Mouse (Mus musculus) macrophage (primary cell): ENCODE results near the gene Prss56. TPM values are rescaled to one million over a fixed set of nuclear protein-coding genes. Genes with fewer than 3 reads are reported as not detected.
A peak's percentile ranks its signal among the peaks of the same experiment; 100 is the strongest.

ENCODE experiments used
- H3K27ac ChIP-seq: fragments of 350-480 bp; formaldehyde crosslinking; 2 replicates; pipeline ENCODE4 v1.9.0; 2021
- H3K36me3 ChIP-seq: fragments of 350-480 bp; formaldehyde crosslinking; 2 replicates; pipeline ENCODE4 v1.9.0; 2021; ENCODE audit errors: inconsistent target
- H3K4me3 ChIP-seq: fragments of 350-480 bp; formaldehyde crosslinking; 2 replicates; pipeline ENCODE4 v1.9.0; 2021; ENCODE audit errors: inconsistent target
- H3K79me2 ChIP-seq: fragments of 350-480 bp; formaldehyde crosslinking; 2 replicates; pipeline ENCODE4 v1.9.0; 2021; ENCODE audit errors: inconsistent target
- WGBS: methylation state at CpG from one replicate; pipeline ENCODE4 v1.1.7; 2026; ENCODE audit warnings: inconsistent platforms; ENCODE audit not compliant: missing documents; 5-methylcytosine and 5-hydroxymethylcytosine counted together
- polyA plus RNA-seq: library from polyadenylated mRNA; stranded (reverse); fragments of 250-400 nt; gene quantifications from 3 replicates; pipeline ENCODE4 v1.2.4, GENCODE M21; 2018; ENCODE audit warnings: inconsistent platforms

Prss56 gene
- polyA plus RNA-seq, 1 experiment from 2014 or later, result not detected

GRCm38 (mm10) chr1:87201848-87202247, 18.7 kb downstream of the Prss56 start:
- H3K79me2 ChIP-seq, result no peaks in the 10 kb centered on the region
- WGBS, result 58% methylated on average over 1 of the region's 1 CpGs

GRCm38 (mm10) chr1:87203779-87204178, 20.7 kb downstream of the Prss56 start:
- no peaks in the 10 kb centered on the region for H3K36me3 ChIP-seq
- 88% methylated on average over 4 of the region's 5 CpGs for WGBS
- no peak overlapping the region for H3K27ac ChIP-seq
- H3K4me3 ChIP-seq, result no peak overlapping the region
- H3K79me2 ChIP-seq, result no peaks in the 10 kb centered on the region

More at GRCm38 (mm10) chr1:87201848-87202247, 18.7 kb downstream of the Prss56 start:
- H3K27ac ChIP-seq, result peak overlapping the region; percentile 35
- no peaks in the 10 kb centered on the region for H3K36me3 ChIP-seq
- no peak overlapping the region for H3K4me3 ChIP-seq

- no peak within 1 kb of the TSS for H3K27ac ChIP-seq
- 95% methylated on average over 7 of the region's 7 CpGs for WGBS
- H3K79me2 ChIP-seq, result no peaks in the 10 kb centered on the region
- no peak within 1 kb of the TSS for H3K4me3 ChIP-seq
- no peaks in the 10 kb centered on the region for H3K36me3 ChIP-seq
These were observed 21.4 kb downstream of the Prss56 start, which contains the start of gene Chrng for GRCm38 (mm10) chr1:87204465-87204864. Gene Chrng, plus strand, starts transcription at chr1:87204657.

- no peaks in the 10 kb centered on the region for H3K36me3 ChIP-seq
- WGBS, result 69% methylated on average over 6 of the region's 6 CpGs
- H3K79me2 ChIP-seq, result no peaks in the 10 kb centered on the region
- H3K4me3 ChIP-seq, result no peak overlapping the region
- H3K27ac ChIP-seq, result no peak overlapping the region
These were observed 21.9 kb downstream of the Prss56 start for GRCm38 (mm10) chr1:87205038-87205437.

GRCm38 (mm10) chr1:87205502-87205901, 22.4 kb downstream of the Prss56 start:
- H3K36me3 ChIP-seq, result no peaks in the 10 kb centered on the region
- WGBS, result 74% methylated on average over 3 of the region's 3 CpGs

GRCm38 (mm10) chr1:87206339-87206738, 23.2 kb downstream of the Prss56 start:
- H3K4me3 ChIP-seq, result no peak overlapping the region
- H3K79me2 ChIP-seq, result no peaks in the 10 kb centered on the region
- no peak overlapping the region for H3K27ac ChIP-seq
- H3K36me3 ChIP-seq, result no peaks in the 10 kb centered on the region
- WGBS, result 21% methylated on average over 17 of the region's 17 CpGs

More at GRCm38 (mm10) chr1:87205502-87205901, 22.4 kb downstream of the Prss56 start:
- no peak overlapping the region for H3K27ac ChIP-seq
- no peak overlapping the region for H3K4me3 ChIP-seq
- H3K79me2 ChIP-seq, result no peaks in the 10 kb centered on the region

GRCm38 (mm10) chr1:87211431-87211830, 28.3 kb downstream of the Prss56 start:
- H3K4me3 ChIP-seq, result no peak overlapping the region
- 84% methylated on average over 4 of the region's 4 CpGs for WGBS
- no peaks in the 10 kb centered on the region for H3K36me3 ChIP-seq
- H3K27ac ChIP-seq, result no peak overlapping the region
- H3K79me2 ChIP-seq, result peaks cover 23% of the 10 kb centered on the region

GRCm38 (mm10) chr1:87213735-87214704, 30.9 kb downstream of the Prss56 start, which contains the start of gene Eif4e2:
Gene Eif4e2, plus strand, starts transcription at chr1:87213914.
- Histone ChIP-seq H3K79me2 (peaks cover 49% of the 10 kb centered on the region), H3K27ac (peak within 1 kb of the TSS; percentile 61), H3K36me3 (no peaks in the 10 kb centered on the region), H3K4me3 (peak within 1 kb of the TSS; percentile 89)
- WGBS, result under 1% methylated on average over 93 of the region's 99 CpGs

- WGBS, result 6% methylated on average over 4 of the region's 4 CpGs
- Histone ChIP-seq H3K4me3 (peak overlapping the region; percentile 89), H3K36me3 (peaks cover under 1% of the 10 kb centered on the region; the same call in 1 of the 2 replicates), H3K79me2 (peaks cover 56% of the 10 kb centered on the region), H3K27ac (peak overlapping the region; percentile 61)
These were observed 31.6 kb downstream of the Prss56 start for GRCm38 (mm10) chr1:87214748-87215147.

- no peak overlapping the region for H3K4me3 ChIP-seq
- H3K79me2 ChIP-seq, result peaks cover 70% of the 10 kb centered on the region
- no peak overlapping the region for H3K27ac ChIP-seq
- 49% methylated on average over 3 of the region's 3 CpGs for WGBS
- peaks cover 33% of the 10 kb centered on the region for H3K36me3 ChIP-seq
These were observed 34.8 kb downstream of the Prss56 start for GRCm38 (mm10) chr1:87217938-87218337.

GRCm38 (mm10) chr1:87225739-87226138, 42.6 kb downstream of the Prss56 start:
- WGBS, result 97% methylated on average over 8 of the region's 8 CpGs
- Histone ChIP-seq H3K4me3 (no peak overlapping the region), H3K27ac (no peak overlapping the region), H3K79me2 (peaks cover 4% of the 10 kb centered on the region; the same call in 1 of the 2 replicates), H3K36me3 (peaks cover 84% of the 10 kb centered on the region)

GRCm38 (mm10) chr1:87226409-87227159, 43.5 kb downstream of the Prss56 start:
- H3K79me2 ChIP-seq, result no peaks in the 10 kb centered on the region; the same call in 1 of the 2 replicates
- H3K27ac ChIP-seq, result no peak overlapping the region
- WGBS, result 100% methylated on average over 1 of the region's 1 CpGs
- no peak overlapping the region for H3K4me3 ChIP-seq
- H3K36me3 ChIP-seq, result peaks cover 84% of the 10 kb centered on the region

GRCm38 (mm10) chr1:87227160-87227550, 44.0 kb downstream of the Prss56 start:
- H3K27ac ChIP-seq, result no peak overlapping the region
- H3K36me3 ChIP-seq, result peaks cover 84% of the 10 kb centered on the region
- 91% methylated on average over 3 of the region's 3 CpGs for WGBS
- no peak overlapping the region for H3K4me3 ChIP-seq
- H3K79me2 ChIP-seq, result no peaks in the 10 kb centered on the region; the same call in 1 of the 2 replicates

GRCm38 (mm10) chr1:87230606-87231005, 47.5 kb downstream of the Prss56 start:
- WGBS, result 90% methylated on average over 5 of the region's 5 CpGs
- Histone ChIP-seq H3K4me3 (no peak overlapping the region), H3K36me3 (peaks cover 70% of the 10 kb centered on the region), H3K27ac (no peak overlapping the region), H3K79me2 (no peaks in the 10 kb centered on the region)
